Comparison of ENCODE assay signal across 24 mouse cellular contexts in genomic region chr1:177521110-177521509, GRCm38 (mm10).
DNase-seq lines count a peak whose midpoint lies in the region; ATAC-seq lines count a peak whose summit lies in the region.
"Had no signal": no experiment of that assay in that cellular context is flagged by ENCODE, and none has a peak within 500 bp of the region (broad histone marks: within the 10 kb centered on the region; RNA-seq: fewer than 3 reads in every experiment).

No protein-coding gene starts in this region.

- H3K27me3 ChIP-seq in forebrain, embryonic 13.5 days: 0 out of 2 replicates have a peak, but pooled peaks cover 5% of the 10 kb centered on the region
- H3K27me3 ChIP-seq: hindbrain, embryonic 12.5 days; hindbrain, embryonic 15.5 days had no signal

- H3K36me3 ChIP-seq in forebrain, embryonic 13.5 days (ENCODE audit: poor library complexity, severe bottlenecking): no peaks in the 10 kb centered on the region
- H3K36me3 ChIP-seq: forebrain, embryonic 10.5 days; hindbrain, embryonic 12.5 days; hindbrain, embryonic 15.5 days had no signal

- no peak overlapping the region for H3K27ac ChIP-seq in forebrain, embryonic 13.5 days
- H3K27ac ChIP-seq: forebrain, embryonic 10.5 days; gastrocnemius, adult 2 months; heart, adult 2 months; hindbrain, embryonic 12.5 days; hindbrain, embryonic 15.5 days had no signal

- peak; percentile 12 to 32 for DNase-seq in spleen, postnatal 36 days (ENCODE audit: low spot score in 2 of 2)
- no peak for DNase-seq in spleen, adult 12 weeks (ENCODE audit: low spot score)
- DNase-seq in adrenal gland, adult 2 months: no peak
- DNase-seq in lung, postnatal 14 days: no peak
- DNase-seq: adrenal gland, postnatal 10 days; adrenal gland, postnatal 36 days; cerebellum, adult 11 months; cerebellum, adult 2 months; cerebellum, adult 9-11 months; cerebellum, postnatal 25 days; forebrain, postnatal 0 days; gastrocnemius, adult 2 months; gastrocnemius, postnatal 14 days; heart, adult 2 months had no signal

- H3K4me3 ChIP-seq in forebrain, embryonic 13.5 days: no peak overlapping the region
- H3K4me3 ChIP-seq: forebrain, embryonic 10.5 days; gastrocnemius, adult 2 months; heart, adult 2 months; hindbrain, embryonic 12.5 days; hindbrain, embryonic 15.5 days had no signal

- H3K4me2 ChIP-seq in forebrain, embryonic 13.5 days: no peak overlapping the region
- H3K4me2 ChIP-seq: heart, embryonic 11.5 days; hindbrain, embryonic 12.5 days; hindbrain, embryonic 15.5 days had no signal

- peak; percentile 58; the same call in 1 of the 2 replicates for ATAC-seq in common myeloid progenitor, adult 5-6 weeks (replicated peaks; ENCODE audit: low read depth, poor library complexity, severe bottlenecking)
- peak; percentile 66 for ATAC-seq in megakaryocyte progenitor cell, adult 5-6 weeks (replicated peaks; ENCODE audit: poor library complexity)
- no peak for ATAC-seq in forebrain, embryonic 13.5 days
- ATAC-seq: activated CD4-positive, CD25-positive, alpha-beta regulatory T cell, adult 4 months; CD4-positive, CD25-positive, alpha-beta regulatory T cell, adult 4 months; forebrain, embryonic 14.5 days; forebrain, postnatal 0 days had no signal

- H3K4me1 ChIP-seq in forebrain, embryonic 13.5 days: peaks cover 24% of the 10 kb centered on the region

- H3K9me3 ChIP-seq in forebrain, embryonic 13.5 days (replicated peaks): no peaks in the 10 kb centered on the region
- H3K9me3 ChIP-seq: forebrain, embryonic 10.5 days; hindbrain, embryonic 12.5 days; hindbrain, embryonic 15.5 days had no signal

- no peak overlapping the region for H3K9ac ChIP-seq in forebrain, embryonic 13.5 days
- H3K9ac ChIP-seq: forebrain, postnatal 0 days; hindbrain, embryonic 12.5 days; hindbrain, embryonic 15.5 days had no signal

- 92% methylated on average over 2 of the region's 2 CpGs for WGBS in forebrain, embryonic 13.5 days

Comparison
In these comparisons a context has a peak if more than half of its experiments do, and no peak if none do; other contexts are left out.
1. DNase-seq: peak in spleen, postnatal 36 days (2 of 2); none in spleen, adult 12 weeks (single experiment), adrenal gland, adult 2 months (single experiment) and lung, postnatal 14 days (single experiment).